Mouse (Mus musculus): ENCODE data around the gene Dnah6.

- TF ChIP-seq CTCF (IDR thresholded peaks at IDR 0.05; ENCODE audit: low read depth, low read length) (no peak), POLR2AphosphoS5 (IDR thresholded peaks at IDR 0.05; ENCODE audit: insufficient replicate concordance, low read depth, low read length) (no peak), GATA1 (IDR thresholded peaks at IDR 0.05; ENCODE audit: borderline replicate concordance, low read length) (no peak), TAL1 (conservative IDR thresholded peaks at IDR 0.05; ENCODE audit: low read depth, low read length) (no peak)
Observed at GRCm38 (mm10) chr6:73228408-73228807, 7.0 kb upstream of the Dnah6 start.

All from G1E (cell line).